In the genomic region with DNA sequence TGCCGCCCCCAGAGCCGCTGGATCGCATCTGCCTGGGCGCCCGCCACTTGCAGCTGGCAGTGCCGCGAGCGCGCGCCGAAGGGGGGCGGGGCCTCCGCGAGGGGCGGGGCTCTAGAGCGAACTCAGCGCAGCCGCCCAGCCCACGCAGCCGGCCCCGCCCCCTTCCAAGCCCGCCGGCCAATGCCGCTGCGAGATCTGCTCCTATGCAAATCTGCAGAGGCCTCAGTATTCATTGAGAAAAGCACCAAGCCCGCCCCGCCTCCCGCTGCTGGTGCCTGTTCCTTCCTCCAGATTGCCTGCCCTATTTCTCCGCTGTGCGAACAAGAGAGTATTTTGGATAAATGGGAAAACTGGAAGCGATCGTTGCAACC, we compare ENCODE assay signal across 8 mouse cellular contexts. TPM values are rescaled to one million over a fixed set of nuclear protein-coding genes. Genes with fewer than 3 reads are reported as not detected.
DNase-seq lines count a peak whose midpoint lies in the region; ATAC-seq and TF ChIP-seq lines count a peak whose summit lies in the region.

Gene Alk, minus strand, starts transcription at position 18 of the 371 bp plus-strand sequence.

- WGBS in intestine, postnatal 0 days = 3% methylated on average over 25 of the region's 32 CpGs

- no peak for TF ChIP-seq CTCF in intestine, postnatal 0 days (IDR thresholded peaks at IDR 0.05; ENCODE audit: low read depth)

- intact Hi-C loops in left cerebral cortex, postnatal 25 days (cut with DNase I) = loop anchor here (5.0 to 10.0 kb wide), 2 partner anchors 120 to 942 kb away; no protein-coding TSS in a partner anchor

- peak within 1 kb of the TSS; percentile 62 for H3K4me2 ChIP-seq in intestine, postnatal 0 days (replicated peaks; ENCODE audit: low read depth)

- H3K9me3 ChIP-seq in intestine, postnatal 0 days (ENCODE audit: control insufficient read depth) = no peaks in the 10 kb centered on the region

- peaks cover 30% of the 10 kb centered on the region for H3K27me3 ChIP-seq in intestine, postnatal 0 days (replicated peaks; ENCODE audit: control insufficient read depth, insufficient read depth, low read length)

- no peaks in the 10 kb centered on the region for H3K36me3 ChIP-seq in intestine, postnatal 0 days (ENCODE audit: control insufficient read depth, insufficient read depth)

- peak; percentile 66 for DNase-seq in adrenal gland, adult 2 months
- peak; percentile 84 for DNase-seq in embryo, embryonic 11.5 days (ENCODE audit: low read depth, low spot score)
- peak; percentile 93 for DNase-seq in heart, adult 11 months
- peak; percentile 87 to 95 for DNase-seq in left cerebral cortex, postnatal 25 days (ENCODE audit: low spot score in 2 of 2)
- peak; percentile 87 for DNase-seq in right cerebral cortex, postnatal 25 days
- peak; percentile 69 to 84 for DNase-seq in urinary bladder, postnatal 36 days (ENCODE audit: low spot score in 2 of 2)

- ATAC-seq in intestine, postnatal 0 days = peak; percentile 89
- peak; percentile 94 for ATAC-seq in megakaryocyte-erythroid progenitor cell, adult 5-6 weeks (replicated peaks; ENCODE audit: low FRiP score, low TSS enrichment, poor library complexity, severe bottlenecking)

- H3K4me3 ChIP-seq in intestine, postnatal 0 days (ENCODE audit: low read depth, low read length) = peak within 1 kb of the TSS; percentile 41

- H3K4me1 ChIP-seq in intestine, postnatal 0 days (replicated peaks; ENCODE audit: control insufficient read depth, insufficient read depth, low read length) = no peaks in the 10 kb centered on the region

- no peak within 1 kb of the TSS for H3K27ac ChIP-seq in intestine, postnatal 0 days (ENCODE audit: low read depth, low read length)

- H3K9ac ChIP-seq in intestine, postnatal 0 days (ENCODE audit: low read depth, low read length) = no peak within 1 kb of the TSS

RNA-seq across cellular contexts. Expression of gene Alk, which starts in this region (rescaled TPM):
- under 1 TPM; 0.06 to 0.07 TPM for total RNA-seq in adrenal gland, adult 2 months (2021)
- 0.01 and 0.02 TPM in 2 replicates for polyA plus RNA-seq in adrenal gland, adult 2 months (2012; rRNA removed)
- polyA plus RNA-seq in intestine, postnatal 0 days (2015; fragmentation: Nextera tagmentation; extraction: Ambion mirVana) = 0.17 and 0.29 TPM in 2 replicates
- total RNA-seq in left cerebral cortex, postnatal 25 days (2021) = 1 to 10 TPM; 6.2 to 9.4 TPM
- not detected in 2 replicates for total RNA-seq in megakaryocyte-erythroid progenitor cell, adult 5-6 weeks (2014; fragmentation: Nextera tagmentation)
- not detected in 2 replicates for total RNA-seq in megakaryocyte-erythroid progenitor cell, adult 5-6 weeks (2017)

Comparison
In these comparisons a context has a peak if more than half of its experiments do, and no peak if none do; other contexts are left out.
1. RNA of gene Alk (total RNA-seq): 6.2 to 9.4 TPM in left cerebral cortex, postnatal 25 days; 0.06 to 0.07 TPM in adrenal gland, adult 2 months and not detected in megakaryocyte-erythroid progenitor cell, adult 5-6 weeks; every median in the first group is over 4 times any median in the second.
2. Peak in DNase-seq in adrenal gland, adult 2 months; RNA of the gene not detected or under 1 TPM.
3. Peak in ATAC-seq, H3K4me3 ChIP-seq and H3K4me2 ChIP-seq in intestine, postnatal 0 days; RNA of the gene not detected or under 1 TPM.
4. Peak in ATAC-seq in megakaryocyte-erythroid progenitor cell, adult 5-6 weeks; RNA of the gene not detected or under 1 TPM.
5. Peak in every context shown above with its lines, with median percentiles within 50 percentile points of each other: DNase-seq.